Mouse (Mus musculus) stomach, postnatal 0 days (tissue): ENCODE measurements around the gene L1cam.

Experiments used
- CTCF ChIP-seq: IDR thresholded peaks from 2 replicates; pipeline ENCODE4 v1.5.1; 2016; ENCODE audit warnings: antibody characterized with exemption, low read depth, mild to moderate bottlenecking, moderate library complexity
- EP300 ChIP-seq: optimal IDR thresholded peaks from 2 replicates; pipeline ENCODE3; 2016; ENCODE audit warnings: antibody characterized with exemption

DNA sequence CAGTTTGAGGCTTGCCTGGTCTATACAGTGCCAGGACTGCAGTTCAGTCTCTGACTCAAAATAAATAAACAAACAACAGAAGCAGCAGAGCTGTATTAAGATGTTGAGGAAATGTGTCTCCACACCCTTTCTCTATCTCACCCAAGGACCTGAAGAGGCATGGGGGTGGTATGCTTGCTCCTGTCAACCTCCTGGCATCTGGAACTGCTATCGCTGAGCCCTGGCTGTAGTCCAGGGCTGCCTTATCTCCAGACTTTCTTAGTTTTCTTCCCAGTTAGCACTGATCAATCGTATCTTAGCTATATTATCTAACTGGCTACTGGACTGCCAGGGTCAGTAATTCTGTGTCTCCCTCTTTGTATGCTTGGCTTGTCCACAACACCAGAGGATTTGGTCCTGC, 46.0 kb upstream of the L1cam start:
- no peak for TF ChIP-seq EP300
- no peak for TF ChIP-seq CTCF
